Mouse (Mus musculus) C2C12 (cell line): ENCODE measurements around the gene Prickle2. TPM values are rescaled to one million over a fixed set of nuclear protein-coding genes. Genes with fewer than 3 reads are reported as not detected.

ENCODE experiments used
- H3K27me3 ChIP-seq: one replicate; pipeline ENCODE4 v1.6.1; 2011; ENCODE audit not compliant: control insufficient read depth, insufficient read depth, insufficient read length
- H3K36me3 ChIP-seq: one replicate; pipeline ENCODE4 v1.6.1; 2011; ENCODE audit not compliant: control insufficient read depth, insufficient read depth
- H3K4me3 ChIP-seq: one replicate; pipeline ENCODE4 v1.5.1; 2011; ENCODE audit warnings: mild to moderate bottlenecking, control low read depth; ENCODE audit not compliant: poor library complexity, insufficient read depth, severe bottlenecking
- H3K79me2 ChIP-seq: one replicate; pipeline ENCODE4 v1.6.1; 2011; ENCODE audit not compliant: control insufficient read depth, insufficient read depth
- H3K79me3 ChIP-seq: one replicate; pipeline ENCODE4 v1.6.1; 2011; ENCODE audit warnings: low read depth, control low read depth
- H3ac ChIP-seq: one replicate; pipeline ENCODE3; 2011; ENCODE audit warnings: low read depth; ENCODE audit not compliant: control insufficient read depth, insufficient read length
- CEBPB ChIP-seq: IDR thresholded peaks from one replicate; pipeline ENCODE4 v1.6.1; 2011; ENCODE audit warnings: low read depth, mild to moderate bottlenecking, control low read depth, moderate library complexity
- CTCF ChIP-seq: IDR thresholded peaks from one replicate; pipeline ENCODE4 v1.5.1; 2011; ENCODE audit not compliant: control insufficient read depth, insufficient read depth, insufficient read length
- FOSL1 ChIP-seq: IDR thresholded peaks from one replicate; pipeline ENCODE4 v1.8.0; 2011; ENCODE audit warnings: mild to moderate bottlenecking, low read length; ENCODE audit not compliant: poor library complexity, insufficient read depth, severe bottlenecking
- MAX ChIP-seq: IDR thresholded peaks from one replicate; pipeline ENCODE4 v1.6.1; 2011; ENCODE audit warnings: mild to moderate bottlenecking, control low read depth
- MYOD1 ChIP-seq: IDR thresholded peaks from one replicate; pipeline ENCODE4 v1.6.1; 2011; ENCODE audit warnings: low read depth; ENCODE audit not compliant: control insufficient read depth, insufficient read length
- MYOG ChIP-seq: IDR thresholded peaks from one replicate; pipeline ENCODE4 v1.6.1; 2011; ENCODE audit not compliant: control insufficient read depth, insufficient read length; ENCODE audit errors: extremely low read depth
- USF1 ChIP-seq: IDR thresholded peaks from one replicate; pipeline ENCODE4 v1.6.1; 2011; ENCODE audit warnings: low read depth, mild to moderate bottlenecking, control low read depth, moderate library complexity
- polyA plus RNA-seq: library from polyadenylated mRNA; unstranded; fragments of >200 nt; fragmentation: generic; extraction: Trizol; gene quantifications from one replicate; pipeline ENCODE4 v1.2.1, GENCODE M21; 2012; ENCODE audit warnings: missing spikeins

Gene Prickle2
- polyA plus RNA-seq, 1 experiment: 0.02 TPM

- Histone ChIP-seq H3ac (no peak overlapping the region), H3K36me3 (no peaks in the 10 kb centered on the region), H3K79me3 (no peaks in the 10 kb centered on the region), H3K27me3 (no peaks in the 10 kb centered on the region), H3K4me3 (no peak overlapping the region), H3K79me2 (no peaks in the 10 kb centered on the region)
- TF ChIP-seq FOSL1: no peak
- TF ChIP-seq CEBPB: no peak
- TF ChIP-seq CTCF: no peak
- TF ChIP-seq USF1: no peak
- TF ChIP-seq MYOD1: no peak
- no peak for TF ChIP-seq MAX
- no peak for TF ChIP-seq MYOG
These were observed 300.4 kb downstream of the Prickle2 start for GRCm38 (mm10) chr6:92405571-92405970.

- Histone ChIP-seq H3ac (no peak overlapping the region), H3K36me3 (no peaks in the 10 kb centered on the region), H3K79me3 (no peaks in the 10 kb centered on the region), H3K27me3 (no peaks in the 10 kb centered on the region), H3K4me3 (no peak overlapping the region), H3K79me2 (no peaks in the 10 kb centered on the region)
- no peak for TF ChIP-seq MYOG
- no peak for TF ChIP-seq CEBPB
- TF ChIP-seq USF1: no peak
- no peak for TF ChIP-seq MYOD1
These were observed 308.1 kb downstream of the Prickle2 start for GRCm38 (mm10) chr6:92397876-92398275.

GRCm38 (mm10) chr6:92395556-92395955, 310.4 kb downstream of the Prickle2 start:
- TF ChIP-seq MYOD1: no peak
- no peak for TF ChIP-seq CEBPB
- TF ChIP-seq CTCF: no peak
- no peak for TF ChIP-seq FOSL1
- TF ChIP-seq MAX: no peak
- TF ChIP-seq MYOG: no peak
- no peak for TF ChIP-seq USF1

GRCm38 (mm10) chr6:92395143-92395542, 310.8 kb downstream of the Prickle2 start:
- H3K27me3 ChIP-seq: no peaks in the 10 kb centered on the region
- no peaks in the 10 kb centered on the region for H3K36me3 ChIP-seq
- H3K4me3 ChIP-seq: no peak overlapping the region
- H3K79me2 ChIP-seq: no peaks in the 10 kb centered on the region
- TF ChIP-seq USF1 (no peak), CEBPB (no peak), FOSL1 (no peak), MAX (no peak), MYOD1 (no peak), CTCF (no peak), MYOG (no peak)
- H3K79me3 ChIP-seq: no peaks in the 10 kb centered on the region
- H3ac ChIP-seq: no peak overlapping the region

More at GRCm38 (mm10) chr6:92395556-92395955, 310.4 kb downstream of the Prickle2 start:
- no peaks in the 10 kb centered on the region for H3K79me3 ChIP-seq
- H3K79me2 ChIP-seq: no peaks in the 10 kb centered on the region
- no peaks in the 10 kb centered on the region for H3K27me3 ChIP-seq
- no peaks in the 10 kb centered on the region for H3K36me3 ChIP-seq
- H3ac ChIP-seq: no peak overlapping the region
- no peak overlapping the region for H3K4me3 ChIP-seq

GRCm38 (mm10) chr6:92394628-92395027, 311.3 kb downstream of the Prickle2 start:
- H3K79me3 ChIP-seq: no peaks in the 10 kb centered on the region
- H3K4me3 ChIP-seq: no peak overlapping the region
- no peaks in the 10 kb centered on the region for H3K27me3 ChIP-seq
- H3K79me2 ChIP-seq: no peaks in the 10 kb centered on the region
- H3K36me3 ChIP-seq: no peaks in the 10 kb centered on the region
- H3ac ChIP-seq: no peak overlapping the region
- TF ChIP-seq CEBPB (no peak), MYOD1 (no peak), FOSL1 (no peak), MAX (no peak), CTCF (no peak)

- TF ChIP-seq CTCF: no peak
- no peak for TF ChIP-seq MYOD1
- no peak for TF ChIP-seq MYOG
- no peak for TF ChIP-seq USF1
- TF ChIP-seq FOSL1: no peak
- no peak for TF ChIP-seq MAX
- TF ChIP-seq CEBPB: no peak
- no peaks in the 10 kb centered on the region for H3K27me3 ChIP-seq
- no peaks in the 10 kb centered on the region for H3K79me2 ChIP-seq
- H3K79me3 ChIP-seq: no peaks in the 10 kb centered on the region
- no peak overlapping the region for H3ac ChIP-seq
- H3K4me3 ChIP-seq: no peak overlapping the region
- H3K36me3 ChIP-seq: no peaks in the 10 kb centered on the region
These were observed 315.6 kb downstream of the Prickle2 start for GRCm38 (mm10) chr6:92390321-92390720.
